Mouse (Mus musculus): ENCODE measurements around the gene Fga.

DNA sequence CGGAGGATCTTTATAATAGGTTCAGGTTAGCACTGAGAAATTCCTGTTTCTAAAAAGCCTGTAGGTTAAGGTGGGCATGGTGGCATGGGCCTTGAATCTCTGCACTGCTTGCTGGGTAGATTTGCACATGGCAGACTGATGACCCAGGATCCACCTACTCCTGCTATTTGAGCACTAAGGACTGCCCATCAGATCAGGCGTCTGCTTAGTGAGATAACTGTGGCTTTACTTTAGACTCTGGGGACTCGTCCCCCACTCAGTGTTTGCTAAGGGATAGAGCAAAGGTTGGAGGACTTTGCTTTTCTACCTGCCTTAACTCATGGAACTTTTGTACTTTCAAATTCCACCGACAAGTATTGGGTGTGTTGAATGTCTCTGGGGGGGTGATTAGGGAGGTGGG is 13.8 kb downstream of the Fga start:
- TF ChIP-seq POLR2A (IDR thresholded peaks at IDR 0.05; ENCODE audit: borderline replicate concordance, low read depth, low read length) (no peak), CTCF (IDR thresholded peaks at IDR 0.05; ENCODE audit: low read depth, low read length) (no peak)

Data from bone marrow macrophage, adult 2 months (primary cell).